Mouse (Mus musculus): ENCODE data around the gene C87499. TPM values are rescaled to one million over a fixed set of nuclear protein-coding genes. Genes with fewer than 3 reads are reported as not detected.

The C87499 gene
- not detected in 2 replicates for polyA plus RNA-seq (2012; rRNA removed)

DNA sequence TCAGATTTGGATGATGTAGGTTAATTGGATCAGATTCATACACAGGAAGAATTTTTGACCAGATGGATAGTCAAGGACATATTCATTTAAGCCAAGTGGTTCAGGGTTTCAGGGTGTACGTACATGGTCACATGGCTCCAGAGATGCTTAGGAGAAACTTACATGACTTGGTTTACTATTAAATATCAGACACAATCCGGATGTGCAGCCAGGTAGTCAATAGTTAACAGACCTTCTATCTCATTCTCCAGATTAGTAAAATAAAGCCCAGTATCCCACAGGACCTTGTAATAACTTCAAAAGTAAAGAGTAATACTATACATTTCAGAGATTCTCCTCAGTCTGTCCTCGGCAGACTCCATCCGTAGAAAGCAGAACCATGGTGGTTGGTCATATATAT is at the start of gene C87499:
Gene C87499, minus strand, starts transcription at position 101 of the 400 bp plus-strand sequence.

GRCm38 (mm10) chr4:88683812-88684211 is 49.6 kb upstream of the C87499 start, which contains the start of gene Ifna2:
TSS of gene Ifna2 (minus strand) at chr4:88683912.

GRCm38 (mm10) chr4:88676824-88677223 is 42.6 kb upstream of the C87499 start, which contains the start of gene Ifna16:
TSS of gene Ifna16 (minus strand) at chr4:88676924.

GRCm38 (mm10) chr4:88644359-88644758 is 10.1 kb upstream of the C87499 start, which contains the start of gene Ifna13:
TSS of gene Ifna13 (minus strand) at chr4:88644459.

DNA sequence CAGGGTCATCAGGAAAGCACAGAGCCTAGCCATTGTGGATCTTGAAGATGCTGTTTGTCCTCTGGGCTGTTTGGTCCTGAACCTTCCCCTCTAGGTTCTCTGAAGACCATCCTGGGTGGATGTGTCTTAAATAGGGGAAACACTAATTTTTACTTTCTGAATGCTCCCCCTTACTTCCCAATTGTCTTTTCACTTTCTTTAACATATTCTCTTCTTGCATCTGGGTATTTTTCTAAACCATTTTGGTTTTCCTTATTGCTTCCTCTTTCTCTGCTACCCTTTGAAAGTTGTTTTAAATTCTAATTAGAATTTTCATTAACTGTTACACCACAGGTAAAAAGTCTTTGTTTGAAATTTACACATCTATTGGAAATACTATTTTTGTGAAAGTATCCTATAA is 30.9 kb downstream of the C87499 start, which contains the start of gene Ifna12:
Gene Ifna12, minus strand, starts transcription at position 101 of the 400 bp plus-strand sequence.

GRCm38 (mm10) chr4:88592285-88592684 is 41.9 kb downstream of the C87499 start, which contains the start of gene Ifna9:
TSS of gene Ifna9 (minus strand) at chr4:88592385.

Other genes with a start within 250 kb of the C87499 start
- gene Hacd4, start 195.5 kb downstream of the C87499 start, polyA plus RNA-seq (2012; rRNA removed): 1.3 TPM in 2 replicates
- gene Ifnb1, start 111.6 kb downstream of the C87499 start, polyA plus RNA-seq (2012; rRNA removed): not detected in 2 replicates
- not detected in 2 replicates for gene Ifna15, start 76.2 kb downstream of the C87499 start, polyA plus RNA-seq (2012; rRNA removed)
- not detected in 2 replicates for gene Ifna14, start 62.6 kb downstream of the C87499 start, polyA plus RNA-seq (2012; rRNA removed)
- gene Ifna9, start 42.0 kb downstream of the C87499 start, polyA plus RNA-seq (2012; rRNA removed): not detected in 2 replicates
- gene Ifna12, start 31.0 kb downstream of the C87499 start, polyA plus RNA-seq (2012; rRNA removed): not detected in 2 replicates
- gene Ifna13, start 10.0 kb upstream of the C87499 start, polyA plus RNA-seq (2012; rRNA removed): not detected in 2 replicates
- gene Ifna16, start 42.5 kb upstream of the C87499 start, polyA plus RNA-seq (2012; rRNA removed): not detected in 2 replicates
- not detected in 2 replicates for gene Ifna2, start 49.5 kb upstream of the C87499 start, polyA plus RNA-seq (2012; rRNA removed)
- not detected in 2 replicates for gene Ifnab, start 56.9 kb upstream of the C87499 start, polyA plus RNA-seq (2012; rRNA removed)
- gene Gm26566, start 87.4 kb upstream of the C87499 start, polyA plus RNA-seq (2012; rRNA removed): 0.15 and 0.44 TPM in 2 replicates
- gene Klhl9, start 88.1 kb upstream of the C87499 start, polyA plus RNA-seq (2012; rRNA removed): 17.9 and 18.2 TPM in 2 replicates
- not detected in 2 replicates for gene Gm13271, start 120.5 kb upstream of the C87499 start, polyA plus RNA-seq (2012; rRNA removed)
- not detected in 2 replicates for gene Gm13283, start 125.7 kb upstream of the C87499 start, polyA plus RNA-seq (2012; rRNA removed)
- not detected in 2 replicates for gene Gm13290, start 139.4 kb upstream of the C87499 start, polyA plus RNA-seq (2012; rRNA removed)
- gene Gm13289, start 142.5 kb upstream of the C87499 start, polyA plus RNA-seq (2012; rRNA removed): not detected in 2 replicates
- gene Gm13272, start 145.4 kb upstream of the C87499 start, polyA plus RNA-seq (2012; rRNA removed): not detected in 2 replicates
- gene Ifnz, start 147.7 kb upstream of the C87499 start, polyA plus RNA-seq (2012; rRNA removed): not detected in 2 replicates
- gene Gm13276, start 151.3 kb upstream of the C87499 start, polyA plus RNA-seq (2012; rRNA removed): not detected in 2 replicates
- gene Gm13277, start 154.2 kb upstream of the C87499 start, polyA plus RNA-seq (2012; rRNA removed): not detected in 2 replicates
- not detected in 2 replicates for gene Gm13278, start 157.1 kb upstream of the C87499 start, polyA plus RNA-seq (2012; rRNA removed)
- not detected in 2 replicates for gene Gm13275, start 160.1 kb upstream of the C87499 start, polyA plus RNA-seq (2012; rRNA removed)
- not detected in 2 replicates for gene Gm13279, start 163.0 kb upstream of the C87499 start, polyA plus RNA-seq (2012; rRNA removed)
- not detected in 2 replicates for gene Gm13285, start 165.3 kb upstream of the C87499 start, polyA plus RNA-seq (2012; rRNA removed)
- gene Gm13287, start 168.8 kb upstream of the C87499 start, polyA plus RNA-seq (2012; rRNA removed): not detected in 2 replicates
- gene Gm13288, start 171.1 kb upstream of the C87499 start, polyA plus RNA-seq (2012; rRNA removed): not detected in 2 replicates
- gene Ifna7, start 181.8 kb upstream of the C87499 start, polyA plus RNA-seq (2012; rRNA removed): not detected in 2 replicates
- gene Ifna11, start 185.5 kb upstream of the C87499 start, polyA plus RNA-seq (2012; rRNA removed): not detected in 2 replicates
- not detected in 2 replicates for gene Ifna6, start 193.0 kb upstream of the C87499 start, polyA plus RNA-seq (2012; rRNA removed)
- gene Ifna5, start 201.1 kb upstream of the C87499 start, polyA plus RNA-seq (2012; rRNA removed): not detected in 2 replicates
- gene Ifna4, start 207.4 kb upstream of the C87499 start, polyA plus RNA-seq (2012; rRNA removed): not detected in 2 replicates
- not detected in 2 replicates for gene Ifna1, start 215.7 kb upstream of the C87499 start, polyA plus RNA-seq (2012; rRNA removed)
- gene Ifne, start 245.8 kb upstream of the C87499 start, polyA plus RNA-seq (2012; rRNA removed): not detected in 2 replicates

Data from colon, adult 2 months (tissue).